Mouse (Mus musculus): ENCODE measurements around the gene Kcnip3. TPM values are rescaled to one million over a fixed set of nuclear protein-coding genes. Genes with fewer than 3 reads are reported as not detected.

Gene Kcnip3
- total RNA-seq, 4 experiments from 2014 or later, result 0.15 to 0.47 (median 0.24) TPM

GRCm38 (mm10) chr2:127518273-127518672 is 3.6 kb downstream of the Kcnip3 start:
- DNase-seq (ENCODE audit: low spot score in 2 of 2), result no peak

- DNase-seq (ENCODE audit: low spot score in 2 of 2), result no peak
These were observed 4.8 kb downstream of the Kcnip3 start for GRCm38 (mm10) chr2:127517081-127517480.

GRCm38 (mm10) chr2:127514380-127515124 is 7.3 kb downstream of the Kcnip3 start:
- DNase-seq (ENCODE audit: low spot score in 2 of 2), result no peak

GRCm38 (mm10) chr2:127513244-127513643 is 8.7 kb downstream of the Kcnip3 start:
- no peak for DNase-seq (ENCODE audit: low spot score in 2 of 2)

- no peak for DNase-seq (ENCODE audit: low spot score in 2 of 2)
These were observed 10.5 kb downstream of the Kcnip3 start for GRCm38 (mm10) chr2:127511426-127511825.

GRCm38 (mm10) chr2:127507967-127508660 is 13.8 kb downstream of the Kcnip3 start:
- no peak for DNase-seq (ENCODE audit: low spot score in 2 of 2)

GRCm38 (mm10) chr2:127507077-127507774 is 14.7 kb downstream of the Kcnip3 start:
- peak; percentile 21 to 30 for DNase-seq (ENCODE audit: low spot score in 2 of 2)

- DNase-seq (ENCODE audit: low spot score in 2 of 2), result no peak
These were observed 15.7 kb downstream of the Kcnip3 start for GRCm38 (mm10) chr2:127506131-127506632.

GRCm38 (mm10) chr2:127505196-127505595 is 16.7 kb downstream of the Kcnip3 start:
- DNase-seq (ENCODE audit: low spot score in 2 of 2), result no peak

GRCm38 (mm10) chr2:127503751-127504549 is 17.9 kb downstream of the Kcnip3 start:
- DNase-seq (ENCODE audit: low spot score in 2 of 2), result no peak

GRCm38 (mm10) chr2:127501061-127501460 is 20.8 kb downstream of the Kcnip3 start:
- peak; percentile 30 to 35 for DNase-seq (ENCODE audit: low spot score in 2 of 2)

GRCm38 (mm10) chr2:127498750-127499149 is 23.1 kb downstream of the Kcnip3 start:
- no peak for DNase-seq (ENCODE audit: low spot score in 2 of 2)

GRCm38 (mm10) chr2:127496321-127496720 is 25.6 kb downstream of the Kcnip3 start:
- DNase-seq (ENCODE audit: low spot score in 2 of 2), result no peak

- DNase-seq (ENCODE audit: low spot score in 2 of 2), result peak; percentile 46 to 52
These were observed 37.3 kb downstream of the Kcnip3 start for GRCm38 (mm10) chr2:127484476-127485170.

GRCm38 (mm10) chr2:127483001-127483400 is 38.9 kb downstream of the Kcnip3 start:
- no peak for DNase-seq (ENCODE audit: low spot score in 2 of 2)

GRCm38 (mm10) chr2:127482533-127482911 is 39.4 kb downstream of the Kcnip3 start:
- peak; percentile 47 to 69 for DNase-seq (ENCODE audit: low spot score in 2 of 2)

GRCm38 (mm10) chr2:127481841-127482532 is 39.9 kb downstream of the Kcnip3 start:
- no peak for DNase-seq (ENCODE audit: low spot score in 2 of 2)

GRCm38 (mm10) chr2:127479763-127480162 is 42.1 kb downstream of the Kcnip3 start:
- DNase-seq (ENCODE audit: low spot score in 2 of 2), result no peak

GRCm38 (mm10) chr2:127479210-127479609 is 42.7 kb downstream of the Kcnip3 start:
- DNase-seq (ENCODE audit: low spot score in 2 of 2), result no peak

GRCm38 (mm10) chr2:127472279-127472678 is 49.6 kb downstream of the Kcnip3 start:
- DNase-seq (ENCODE audit: low spot score in 2 of 2), result no peak
